Comparison of ENCODE assay signal across 9 mouse cellular contexts in the genomic region with DNA sequence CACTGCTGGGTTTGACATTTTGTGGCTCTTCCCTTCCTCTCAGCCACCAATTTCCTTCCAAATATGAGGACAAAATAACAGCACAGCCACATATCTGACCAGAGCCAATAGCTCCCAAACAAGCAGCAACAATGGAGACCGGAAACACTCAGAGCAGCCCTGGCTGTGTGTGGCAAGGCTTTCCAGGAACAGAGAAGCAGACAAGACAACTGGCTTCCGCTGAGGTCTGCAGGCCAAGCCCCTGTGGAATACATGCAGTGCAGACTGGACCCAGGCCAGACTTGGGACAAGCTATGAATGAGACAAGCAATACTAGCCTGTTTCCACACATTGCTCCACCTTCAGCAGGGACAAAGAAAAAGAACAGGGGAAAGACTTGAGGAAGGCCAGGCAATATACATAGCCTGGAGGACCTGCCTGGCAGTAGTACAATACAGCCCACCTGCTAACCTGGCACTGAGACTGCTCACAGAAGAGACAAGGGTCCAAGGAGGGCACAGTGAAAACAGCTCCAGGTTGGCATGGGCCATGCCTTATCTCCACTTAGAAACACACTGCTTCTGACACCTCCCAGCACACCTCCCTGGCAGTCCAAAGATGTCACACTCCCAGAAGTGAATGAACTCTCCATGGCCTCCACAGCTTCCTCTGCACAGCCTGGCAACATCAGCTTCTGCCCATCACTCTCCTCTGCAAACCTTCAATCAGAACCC. TPM values are rescaled to one million over a fixed set of nuclear protein-coding genes. Genes with fewer than 3 reads are reported as not detected.
DNase-seq lines count a peak whose midpoint lies in the region; TF ChIP-seq lines count a peak whose summit lies in the region.
"Had no signal": no experiment of that assay in that cellular context is flagged by ENCODE, and none has a peak within 500 bp of the region (broad histone marks: within the 10 kb centered on the region; RNA-seq: fewer than 3 reads in every experiment).

No protein-coding gene starts in this region.

- TF ChIP-seq CTCF in brain, embryonic 14.5 days (IDR thresholded peaks at IDR 0.05; ENCODE audit: borderline replicate concordance, extremely low read depth, insufficient read depth, insufficient read length), result no peak

- TF ChIP-seq POLR2A in brain, embryonic 14.5 days (IDR thresholded peaks at IDR 0.05; ENCODE audit: borderline replicate concordance, extremely low read depth, insufficient read depth, insufficient read length, poor library complexity, severe bottlenecking), result no peak

- intact Hi-C loops in left cerebral cortex, postnatal 4 days (cut with DNase I), result no loop called here
- intact Hi-C loops in gastrocnemius, postnatal 36 days (cut with DNase I), result loop anchor here (5.0 kb wide), 1 partner anchor 40 kb away; no protein-coding TSS in a partner anchor

- peak; percentile 78 for DNase-seq in left cerebral cortex, postnatal 4 days
- DNase-seq in left cerebral cortex, adult 9 months (ENCODE audit: low spot score in 2 of 2), result no peak
- peak; percentile 45 for DNase-seq in brain, embryonic 14.5 days (ENCODE audit: low read depth)
- peak; percentile 38 to 53 for DNase-seq in gastrocnemius, postnatal 36 days
- DNase-seq in kidney, adult 8-10 months, result peak; percentile 70 to 76
- DNase-seq in skeletal muscle tissue, adult 2 months (ENCODE audit: low read depth, low spot score), result peak; percentile 52
- no peak for DNase-seq in frontal cortex, adult 2 months (ENCODE audit: extremely low spot score in 1 of 2, low spot score in 1 of 2)
- DNase-seq in embryo, embryonic 10 days (ENCODE audit: low spot score), result no peak
- DNase-seq: liver, embryonic 13.5 days had no signal

RNA-seq across cellular contexts. Expression of gene Hdac4, which starts 58.2 kb away (rescaled TPM):
- 10 to 100 TPM; 78.6 to 81.6 TPM for total RNA-seq in left cerebral cortex, postnatal 4 days (2021)
- 17.4 and 21.8 TPM in 2 replicates for polyA plus RNA-seq in brain, embryonic 14.5 days (2012; rRNA removed)
- 10 to 100 TPM; 43.4 to 50.5 TPM for total RNA-seq in gastrocnemius, postnatal 36 days (2021)
- polyA plus RNA-seq in frontal cortex, adult 2 months (2012; rRNA removed), result 38.8 and 40.6 TPM in 2 replicates

Comparison
In these comparisons a context has a peak if more than half of its experiments do, and no peak if none do; other contexts are left out.
1. DNase-seq: peak in left cerebral cortex, postnatal 4 days (single experiment), brain, embryonic 14.5 days (single experiment), gastrocnemius, postnatal 36 days (2 of 2), kidney, adult 8-10 months (2 of 2) and skeletal muscle tissue, adult 2 months (single experiment); none in left cerebral cortex, adult 9 months (0 of 2), frontal cortex, adult 2 months (0 of 2) and embryo, embryonic 10 days (single experiment).